Mouse (Mus musculus) lung, postnatal 0 days (tissue): Measurements from ENCODE around the gene Prkca.

ENCODE experiments used
- CTCF ChIP-seq: IDR thresholded peaks from 2 replicates; pipeline ENCODE4 v1.5.1; 2016; ENCODE audit warnings: antibody characterized with exemption, mild to moderate bottlenecking
- EP300 ChIP-seq: IDR thresholded peaks from 2 replicates; pipeline ENCODE4 v1.6.1; 2016; ENCODE audit warnings: antibody characterized with exemption, mild to moderate bottlenecking, control low read depth

DNA sequence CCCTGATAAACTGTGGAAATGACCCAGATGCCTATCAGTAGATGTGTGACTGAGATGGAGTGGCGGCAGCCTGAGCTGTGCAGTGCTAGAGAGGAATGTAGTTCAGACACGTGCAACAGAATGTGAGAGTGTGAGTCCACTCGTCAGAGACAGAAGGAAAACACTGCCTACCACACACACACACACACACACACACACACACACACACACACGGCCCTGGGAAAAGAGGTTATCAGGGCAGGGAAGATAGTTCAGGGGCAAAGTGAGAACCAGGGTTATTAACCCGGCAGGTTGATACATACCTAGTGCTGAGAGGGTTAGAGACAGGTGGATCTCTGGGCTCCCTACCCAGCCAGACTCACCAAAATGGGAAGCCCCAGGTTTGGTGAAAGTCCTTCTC is 145.1 kb downstream of the Prkca start:
- TF ChIP-seq EP300 (no peak), CTCF (no peak)
